Mouse (Mus musculus) fat pad, adult 2 months (tissue): ENCODE data around the gene Exoc4.

Experiments
- DNase-seq: peaks from one replicate; pipeline ENCODE4 v3.0.0-alpha.2; 2011; ENCODE audit warnings: low read depth, low spot score; ENCODE audit errors: extremely low read depth

Gene Exoc4

DNA sequence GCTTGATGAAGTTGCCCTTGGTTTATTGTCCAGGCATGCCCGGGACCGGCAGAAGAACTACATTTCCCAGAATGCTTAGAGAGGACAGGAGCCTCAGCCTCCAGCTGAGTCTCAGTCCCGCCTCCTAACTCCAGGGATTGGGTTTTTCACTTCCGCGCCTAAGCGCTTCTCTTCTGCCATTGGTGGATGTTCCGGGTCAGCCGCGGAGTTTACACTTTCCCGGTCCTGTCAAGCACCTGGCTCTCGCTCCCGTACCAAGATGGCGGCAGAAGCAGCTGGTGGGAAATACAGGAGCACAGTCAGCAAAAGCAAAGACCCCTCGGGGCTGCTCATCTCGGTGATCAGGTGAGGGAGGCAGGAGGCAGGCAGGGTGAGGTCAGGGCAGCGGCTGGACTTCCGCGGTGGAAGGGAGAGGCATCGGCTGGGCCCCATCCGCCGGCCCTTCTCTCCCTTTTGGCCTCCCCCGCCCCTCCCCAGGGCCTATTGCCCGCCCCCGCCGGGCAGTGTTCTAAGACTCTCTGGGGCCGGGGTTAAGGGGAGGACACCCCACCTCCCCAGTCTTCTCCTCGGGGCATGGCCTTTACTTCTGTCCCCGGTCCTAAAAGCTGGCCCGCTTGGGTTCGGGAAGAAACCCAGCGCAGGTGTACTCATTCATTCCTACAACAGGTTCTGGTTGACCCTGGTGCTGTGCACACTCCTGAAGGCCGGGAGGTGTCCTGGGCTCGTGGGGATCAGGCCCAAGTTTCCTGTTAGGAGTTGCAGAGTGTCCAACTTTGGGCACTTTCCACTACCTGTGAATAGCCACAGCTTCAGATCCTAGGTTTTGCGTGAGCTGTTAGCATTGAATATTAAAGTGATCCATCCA lies at the start of gene Exoc4:
Exoc4 (plus strand) TSS at position 192 of the 865 bp plus-strand sequence.
- peak; percentile 76 for DNase-seq

DNA sequence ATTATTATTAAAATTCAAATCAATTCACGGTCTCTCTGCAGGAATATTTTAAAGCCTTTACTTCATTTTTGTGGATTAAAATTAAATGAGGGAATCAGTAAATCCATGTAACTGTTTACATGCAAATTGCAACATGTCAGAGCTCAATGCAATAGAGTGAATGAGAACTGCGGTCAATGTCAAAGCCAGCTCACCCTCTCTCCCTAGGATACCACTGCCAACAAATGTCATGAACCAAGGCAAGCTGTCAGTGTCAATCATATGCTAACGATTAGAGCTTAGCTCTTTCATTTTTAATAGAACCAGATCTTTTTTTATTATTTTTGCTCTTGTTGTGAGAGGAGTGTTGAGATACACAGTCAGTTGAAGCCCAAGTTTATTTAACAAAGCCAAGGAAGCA lies 30.1 kb upstream of the Exoc4 start:
- DNase-seq = no peak

DNA sequence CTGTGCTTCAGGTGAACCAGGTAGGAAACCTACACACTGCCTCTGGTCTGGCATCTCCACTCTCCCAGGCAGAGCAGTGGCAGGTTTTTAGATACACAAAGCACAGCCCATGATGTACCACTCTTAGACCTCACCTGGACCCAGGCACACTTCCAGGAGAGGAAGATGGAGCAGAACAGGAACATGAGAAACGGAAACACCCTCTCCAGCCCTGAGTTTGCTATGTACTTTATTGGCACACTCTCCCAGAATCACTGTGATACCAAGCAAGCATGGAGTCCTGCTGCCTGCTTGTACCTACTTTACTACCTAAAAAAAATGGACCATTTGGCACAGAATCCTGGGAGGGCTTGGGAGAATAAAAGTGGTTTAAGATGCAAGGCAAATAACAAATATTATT lies 22.2 kb upstream of the Exoc4 start:
- no peak for DNase-seq

DNA sequence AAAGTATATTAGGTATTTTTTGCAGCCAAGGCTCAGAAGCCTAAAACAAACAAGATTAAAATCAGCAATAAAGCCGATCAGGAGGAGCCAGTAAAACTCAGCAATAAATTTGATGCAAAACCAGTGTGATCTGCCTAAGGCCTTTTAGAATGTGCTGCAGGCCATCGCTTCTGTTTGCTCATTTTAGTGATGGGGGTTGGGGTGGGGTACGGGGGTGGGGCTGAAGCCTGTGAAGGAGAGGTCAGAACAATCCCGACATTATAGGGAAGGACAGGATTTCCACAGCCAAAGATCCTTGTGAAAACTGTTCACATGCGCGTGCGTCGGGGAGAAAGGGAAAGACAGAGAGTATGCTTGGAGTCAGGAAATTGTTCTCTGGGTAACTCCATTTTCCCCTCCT lies 21.5 kb upstream of the Exoc4 start:
- DNase-seq = no peak

DNA sequence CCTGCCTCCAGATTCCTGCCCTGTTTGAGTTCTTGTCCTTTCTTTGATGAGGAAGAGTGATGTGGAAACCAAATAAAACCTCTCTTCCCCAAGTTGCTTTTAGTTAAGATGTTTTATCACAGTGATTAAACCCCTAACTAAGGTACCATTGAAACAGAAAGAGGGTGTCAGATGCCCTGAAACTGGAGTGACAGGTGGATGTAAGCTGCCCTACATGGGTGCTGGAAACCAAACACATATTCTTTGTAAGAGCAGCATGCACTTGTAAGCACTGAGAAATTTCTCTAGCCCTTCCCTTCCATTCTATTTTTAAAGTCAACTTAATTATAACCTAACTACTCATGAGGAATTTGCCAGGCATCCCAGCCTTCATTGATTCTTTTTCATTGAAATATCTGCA lies 7.6 kb upstream of the Exoc4 start:
- DNase-seq = no peak

DNA sequence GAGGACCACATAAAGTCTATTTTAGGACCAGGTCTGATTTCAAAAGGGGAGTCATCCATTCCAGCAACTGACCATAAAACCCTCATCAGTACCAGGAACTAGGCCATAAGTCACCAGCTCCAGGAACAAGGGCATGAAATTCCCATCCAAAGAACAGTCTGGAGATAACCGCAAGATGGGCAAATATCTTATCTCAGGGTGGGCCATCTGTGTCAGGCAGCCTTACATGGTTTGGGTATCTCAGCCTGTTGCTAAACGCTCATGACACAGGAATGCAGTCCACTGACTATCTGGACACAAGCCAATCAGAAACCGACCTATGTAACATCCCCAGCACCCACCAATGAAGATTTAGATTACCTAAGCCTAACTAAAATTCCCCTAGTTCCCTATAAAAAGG lies 4.3 kb upstream of the Exoc4 start:
- no peak for DNase-seq

DNA sequence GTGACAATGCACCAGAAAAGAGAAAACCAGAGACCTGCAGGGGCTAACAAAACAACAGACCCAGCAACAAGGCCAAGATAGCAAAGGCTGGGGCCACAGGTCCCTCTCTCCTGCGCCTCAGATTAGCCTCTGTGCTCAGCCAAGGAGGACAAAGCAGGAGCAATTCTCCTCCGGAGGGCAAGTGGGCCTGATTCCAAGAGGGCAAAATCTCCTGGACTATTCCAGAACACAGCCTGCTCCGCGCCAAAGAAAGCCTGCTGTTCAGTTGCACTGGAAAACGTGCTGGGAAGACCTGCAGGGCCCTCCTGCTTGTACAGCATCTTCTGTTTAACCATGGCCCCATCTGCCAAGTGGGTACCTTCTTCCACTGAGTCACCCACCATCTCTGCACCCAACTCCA lies 1.7 kb upstream of the Exoc4 start:
- no peak for DNase-seq

DNA sequence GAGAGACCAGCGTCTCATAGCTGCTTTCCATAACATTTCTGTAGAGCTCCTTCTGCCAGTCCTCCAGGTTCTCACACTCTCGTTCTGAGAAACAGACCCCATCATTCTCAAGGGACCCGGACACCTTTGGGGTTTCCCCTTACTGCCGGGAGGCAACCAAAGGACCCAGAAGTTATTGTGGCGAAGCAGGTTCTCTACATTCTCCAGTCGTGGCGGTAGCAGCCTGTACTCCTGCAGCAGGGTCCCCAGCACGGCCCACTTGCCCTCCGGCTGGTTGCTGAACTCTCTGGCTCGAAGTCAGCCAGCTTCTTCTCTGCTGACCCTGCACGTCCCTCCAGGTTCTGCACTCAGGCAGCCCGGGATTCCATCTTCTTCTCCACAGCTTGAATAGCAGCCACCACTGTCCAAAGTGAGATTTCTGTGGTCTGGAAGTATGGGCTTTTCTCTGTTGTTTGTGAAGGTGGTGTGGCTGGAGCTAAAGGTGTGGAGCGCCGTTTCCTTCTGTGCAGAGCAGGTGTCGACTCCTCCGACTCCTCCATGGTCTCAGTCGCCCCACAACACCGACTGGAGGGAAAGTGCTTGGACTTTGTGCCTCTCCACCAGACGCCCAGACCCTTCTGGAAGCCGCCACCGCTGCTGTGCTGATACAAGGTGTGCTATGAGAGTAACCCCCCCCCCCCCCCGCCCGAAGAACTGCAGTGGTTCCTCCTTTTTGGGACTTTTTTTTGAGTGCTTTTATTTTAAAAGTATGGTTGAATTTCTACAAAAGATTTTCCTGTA lies 1.1 kb upstream of the Exoc4 start:
- DNase-seq = no peak

DNA sequence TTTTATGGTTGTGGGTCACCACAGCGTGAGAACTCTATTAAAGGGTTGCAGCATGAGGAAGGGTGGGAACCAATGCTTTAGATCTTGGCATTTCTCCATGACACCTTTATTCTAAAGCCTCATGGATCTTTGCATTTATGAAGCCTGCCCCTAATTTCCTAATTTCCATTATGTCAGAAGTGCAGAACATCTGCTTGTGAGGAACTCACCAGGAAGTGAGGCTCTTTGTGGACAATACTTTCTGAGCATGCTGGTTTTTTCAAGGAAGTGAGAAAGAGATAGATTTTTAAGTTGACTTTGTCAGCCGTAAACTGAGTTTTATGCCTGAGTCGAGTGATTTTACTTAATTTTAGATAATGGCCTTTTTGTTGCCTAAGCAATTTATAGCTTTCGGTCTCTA lies 7.8 kb downstream of the Exoc4 start:
- DNase-seq = no peak

DNA sequence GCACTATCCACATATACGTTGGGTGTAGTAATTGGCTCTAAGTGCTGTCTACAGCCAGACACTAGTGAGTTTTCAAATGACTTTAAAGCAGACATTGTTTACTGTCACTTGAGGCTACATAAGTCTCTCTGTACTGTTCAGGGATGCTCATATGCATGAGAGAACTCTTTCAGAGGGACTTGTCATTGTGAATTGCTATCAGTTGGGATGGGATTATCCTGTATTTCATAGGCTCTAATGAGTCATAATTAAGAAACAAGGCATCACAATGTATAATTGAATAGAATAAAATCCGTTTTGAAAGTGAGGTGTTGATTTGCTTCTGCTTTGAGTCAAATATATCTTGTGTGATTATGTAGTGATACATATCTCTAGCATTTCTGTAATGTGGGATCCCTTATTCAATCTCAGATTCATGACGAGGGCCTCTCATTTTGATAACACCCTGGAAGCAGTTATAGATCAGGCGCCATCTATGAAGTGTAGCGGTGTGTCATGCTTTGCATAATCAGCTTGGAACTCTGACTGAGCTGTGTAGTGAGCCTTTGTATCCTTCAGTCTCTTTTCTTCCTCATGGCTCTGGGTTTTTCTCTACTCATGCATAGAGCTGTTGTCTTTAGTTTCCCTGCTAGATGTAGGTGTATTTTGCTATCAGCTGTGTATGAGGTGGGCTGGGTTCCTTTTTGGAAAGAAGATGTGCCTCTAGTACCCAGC lies 8.3 kb downstream of the Exoc4 start:
- DNase-seq = no peak

DNA sequence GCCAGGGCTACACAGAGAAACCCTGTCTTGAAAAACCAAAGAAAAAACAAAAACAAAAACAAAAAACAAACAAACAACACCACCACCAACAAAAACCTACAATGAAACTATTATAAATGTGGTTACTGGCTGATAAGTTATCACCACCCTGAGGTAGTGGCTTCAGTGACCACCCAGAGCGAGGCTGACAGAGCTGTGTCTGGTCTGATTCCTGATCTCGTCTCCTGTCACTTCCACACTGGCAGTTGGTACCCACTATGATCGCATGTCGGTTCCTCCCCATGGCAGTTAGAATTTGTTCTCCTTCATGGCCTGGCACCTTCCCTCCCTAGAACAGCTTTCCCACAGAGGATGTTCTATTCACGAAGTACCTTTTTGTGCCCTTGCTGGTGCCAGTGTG lies 11.0 kb downstream of the Exoc4 start:
- DNase-seq = no peak

DNA sequence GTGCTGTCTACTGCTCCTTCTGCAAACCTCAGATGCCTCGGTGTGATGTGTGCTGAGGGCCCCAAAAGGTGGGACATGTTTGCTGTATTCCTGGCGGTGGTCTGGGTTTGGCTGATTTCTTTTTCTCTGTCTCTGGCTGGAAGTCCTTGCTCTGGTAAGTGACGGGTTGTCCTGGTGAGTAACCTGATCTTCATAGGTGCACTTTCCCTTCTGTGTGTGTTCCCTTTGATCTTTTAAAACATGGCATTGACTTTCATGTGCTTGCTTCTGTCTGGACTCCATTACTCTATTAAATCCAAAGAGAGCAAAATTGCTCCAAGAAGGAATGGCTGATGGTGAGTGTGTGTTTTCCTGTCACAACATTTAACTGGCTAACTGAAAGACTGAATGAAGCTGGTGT lies 12.7 kb downstream of the Exoc4 start:
- no peak for DNase-seq

DNA sequence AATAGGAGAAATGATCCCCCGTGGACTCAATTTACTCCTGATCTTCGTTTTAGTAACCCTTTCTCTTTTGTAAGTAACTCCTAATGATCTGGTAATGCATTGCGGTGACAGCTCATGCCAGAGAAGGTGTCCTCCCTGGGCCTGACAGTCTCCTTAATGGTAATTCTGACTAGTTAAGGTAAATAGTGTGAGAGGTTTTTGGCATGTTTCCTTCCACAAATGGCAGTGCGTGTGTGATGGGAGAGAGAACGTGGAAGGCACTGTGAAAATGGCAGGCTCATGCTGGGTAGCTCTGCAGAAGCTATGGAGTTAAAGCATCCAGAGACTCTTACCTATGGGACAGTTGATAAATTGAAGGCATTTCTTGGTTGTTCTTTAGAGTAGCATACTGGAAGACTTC lies 15.1 kb downstream of the Exoc4 start:
- DNase-seq = no peak

DNA sequence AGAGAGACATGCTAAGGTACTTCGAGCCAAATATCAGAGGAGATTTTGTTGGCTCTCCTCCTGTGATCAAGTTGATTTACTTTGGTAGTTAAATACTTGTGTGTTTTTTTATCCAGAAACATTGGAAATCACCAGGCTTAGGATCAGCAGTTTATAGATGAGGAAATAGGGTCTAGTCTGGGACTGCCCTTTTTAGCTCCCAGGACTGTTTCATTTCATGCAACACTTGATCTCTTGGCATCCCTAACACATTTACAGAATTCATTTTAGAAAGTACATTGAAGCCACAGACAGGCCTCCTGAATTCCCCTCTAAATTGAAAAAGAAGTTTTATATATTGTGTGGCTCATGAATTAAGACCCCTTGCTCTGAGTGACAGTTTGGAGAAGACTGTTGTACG lies 15.5 kb downstream of the Exoc4 start:
- no peak for DNase-seq

DNA sequence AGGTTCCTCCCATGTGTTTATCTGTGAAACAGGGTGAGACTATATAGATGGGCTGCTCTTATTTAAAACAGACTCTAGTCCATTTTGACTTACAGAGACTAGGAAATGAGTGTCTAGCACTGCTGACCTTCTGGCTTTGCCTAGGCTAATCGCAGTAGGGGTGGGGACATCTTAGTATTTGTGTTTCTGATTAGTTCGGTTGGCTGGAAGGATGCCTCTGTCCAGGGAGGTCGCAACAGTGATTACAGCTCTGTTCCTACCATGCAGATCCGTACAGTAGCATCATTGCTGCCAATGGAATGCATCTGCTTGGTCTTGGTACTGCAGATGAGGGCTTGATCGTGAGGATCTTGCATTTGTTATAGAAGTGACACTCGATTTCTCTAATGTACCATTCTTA lies 18.7 kb downstream of the Exoc4 start:
- no peak for DNase-seq

DNA sequence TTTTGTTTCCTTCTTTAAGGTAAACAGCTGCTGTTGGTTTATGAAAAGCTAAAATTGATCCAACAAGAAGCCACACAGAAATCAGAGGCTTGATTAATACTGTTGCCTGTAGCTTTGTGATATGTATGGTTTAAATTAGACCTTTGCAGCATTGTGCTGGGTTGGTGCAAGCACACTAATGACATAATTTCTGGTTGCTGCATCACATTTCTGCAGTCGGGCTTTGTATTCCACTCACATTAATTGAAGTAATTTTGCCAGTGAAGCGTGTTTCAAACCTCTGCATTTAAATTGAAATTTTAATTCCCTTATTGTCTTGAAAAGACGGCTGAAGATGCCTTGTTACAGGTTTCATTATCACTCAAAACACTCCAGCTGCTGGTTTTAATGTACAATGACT lies 34.6 kb downstream of the Exoc4 start:
- DNase-seq = no peak

DNA sequence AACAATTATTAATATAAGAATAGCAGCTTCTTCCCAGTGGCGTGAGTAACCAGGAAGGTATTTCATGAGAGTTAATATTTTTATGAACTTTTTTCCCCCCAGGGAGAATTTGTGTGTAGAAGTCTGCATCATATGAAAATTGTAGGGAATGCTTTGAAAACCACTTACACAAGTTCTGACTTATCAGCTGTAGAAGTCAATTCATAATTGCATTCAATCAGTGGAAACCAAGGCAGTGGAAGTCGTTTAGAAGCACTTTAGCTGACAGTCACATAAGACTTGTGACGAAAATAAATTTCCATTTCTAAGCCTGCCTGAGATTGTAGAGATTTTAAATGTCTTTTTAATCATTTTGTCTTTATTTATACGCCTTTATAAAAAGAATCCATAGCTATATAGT lies 35.1 kb downstream of the Exoc4 start:
- no peak for DNase-seq

DNA sequence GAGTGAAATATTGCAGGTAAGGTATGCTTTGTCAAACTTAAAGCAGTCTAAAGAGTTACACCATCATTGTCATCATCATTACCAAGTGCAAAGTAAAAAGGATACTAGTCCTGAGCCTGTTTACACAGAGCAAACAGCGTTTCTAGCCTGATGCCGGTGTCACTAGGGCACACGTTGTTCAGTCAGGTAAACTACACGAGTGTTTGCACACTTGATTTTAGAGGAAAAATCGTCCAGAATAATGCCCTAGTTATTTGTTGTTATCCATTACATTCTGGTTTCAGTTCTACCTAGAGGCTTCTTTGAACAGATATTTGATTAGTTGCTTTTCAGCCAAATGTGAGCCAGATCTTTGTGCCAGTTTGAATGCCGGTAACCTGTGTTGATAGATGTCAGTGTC lies 37.5 kb downstream of the Exoc4 start:
- DNase-seq = no peak

DNA sequence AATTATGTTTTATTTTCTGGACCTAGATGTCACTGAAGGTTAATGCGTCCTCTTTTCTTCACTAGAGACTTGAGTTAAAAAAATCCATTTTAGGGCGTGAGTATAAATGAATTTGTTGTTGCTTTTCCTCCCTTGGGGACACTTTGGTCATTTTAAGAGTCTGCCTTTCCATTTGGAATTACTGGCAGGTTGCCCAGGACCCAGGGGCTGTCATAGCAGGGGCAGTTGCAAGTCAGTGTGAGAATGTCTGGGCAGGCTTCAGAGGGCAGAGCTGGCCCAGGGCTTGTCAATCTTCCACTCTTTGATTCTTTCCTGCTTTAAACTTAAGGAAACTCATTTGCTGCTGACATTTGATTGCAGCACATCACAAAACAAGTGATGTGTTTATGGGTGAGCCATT lies 45.7 kb downstream of the Exoc4 start:
- DNase-seq = no peak

DNA sequence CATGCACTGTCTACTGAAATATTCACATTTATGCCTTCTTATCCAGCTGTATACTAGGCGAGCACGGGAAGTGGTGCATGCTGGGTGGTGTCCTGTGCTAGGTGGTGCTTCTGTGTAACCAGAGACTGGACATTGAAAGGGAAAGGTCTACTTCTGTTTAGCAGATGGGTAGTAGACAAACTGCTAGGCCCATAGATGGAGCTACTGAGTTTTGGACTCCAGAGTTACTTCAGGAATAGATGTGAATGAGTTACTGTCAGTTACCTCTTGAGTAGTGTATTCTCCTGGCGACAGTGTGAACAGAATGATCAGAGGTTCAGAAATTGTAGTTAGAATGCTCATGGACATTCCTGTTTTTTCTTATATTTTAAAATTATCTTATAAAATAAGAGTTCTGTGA lies 48.7 kb downstream of the Exoc4 start:
- no peak for DNase-seq

DNA sequence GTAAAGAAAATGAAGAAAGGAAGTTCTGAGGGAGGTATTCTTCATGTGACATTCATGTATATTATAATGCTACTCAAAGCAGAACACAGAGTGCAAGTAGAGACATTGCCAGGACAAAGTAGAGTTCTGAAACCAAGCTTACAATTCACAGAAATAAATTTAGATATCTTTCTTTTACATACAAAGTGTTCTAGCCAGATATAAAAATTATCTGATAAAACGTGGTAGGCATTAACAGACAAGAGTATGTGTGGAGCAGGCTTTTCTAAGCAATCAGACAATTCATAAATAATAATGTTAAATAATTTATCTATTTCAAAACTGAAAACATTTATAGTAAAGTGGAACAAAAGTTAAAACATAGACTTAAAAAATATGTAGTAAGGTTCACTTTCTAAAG lies 49.9 kb downstream of the Exoc4 start:
- DNase-seq = no peak

DNA sequence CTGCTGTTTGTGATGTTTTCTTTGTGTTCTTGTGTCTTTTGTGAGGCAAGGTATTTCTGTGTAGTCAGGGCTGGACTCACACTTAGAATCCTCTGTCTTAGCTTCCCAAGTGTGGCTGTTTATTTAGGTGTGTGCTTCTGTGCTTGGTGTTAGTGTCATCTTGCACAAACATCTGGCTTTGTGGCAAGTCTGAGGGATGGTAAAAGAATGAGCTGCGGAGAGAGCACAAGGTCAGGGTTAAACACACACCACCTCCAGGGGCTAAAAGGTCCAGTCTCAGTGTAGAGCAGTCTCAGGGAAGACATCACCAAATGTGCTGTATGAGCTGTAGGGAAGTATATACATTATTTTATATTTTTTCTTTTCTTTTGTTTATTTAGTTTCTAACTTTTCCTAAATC lies 57.1 kb downstream of the Exoc4 start:
- DNase-seq = no peak
